Mouse (Mus musculus) neural tube, embryonic 12.5 days (tissue): ENCODE results near the gene Terf2. TPM values are rescaled to one million over a fixed set of nuclear protein-coding genes. Genes with fewer than 3 reads are reported as not detected.

Experiments
- ATAC-seq: fragments of 200-750 bp; cut with Nextera tagmentation; 2 replicates; pipeline ENCODE4 v1.8.0; 2017; ENCODE audit warnings: low read depth, mild to moderate bottlenecking, moderate TSS enrichment, moderate library complexity; ENCODE audit not compliant: low FRiP score
- H3K27ac ChIP-seq: fragments of 300-500 bp; sonication (generic); 2 replicates; pipeline ENCODE4 v1.5.1; 2016
- H3K27me3 ChIP-seq: fragments of 300-500 bp; sonication (generic); replicated peaks from 2 replicates; pipeline ENCODE4 v1.6.1; 2016; ENCODE audit warnings: mild to moderate bottlenecking
- H3K36me3 ChIP-seq: fragments of 300-500 bp; sonication (generic); 2 replicates; pipeline ENCODE4 v1.6.1; 2016; ENCODE audit warnings: mild to moderate bottlenecking
- H3K4me1 ChIP-seq: fragments of 300-500 bp; sonication (generic); 2 replicates; pipeline ENCODE4 v1.6.1; 2016
- H3K4me2 ChIP-seq: fragments of 300-500 bp; sonication (generic); replicated peaks from 2 replicates; pipeline ENCODE4 v1.6.1; 2016; ENCODE audit warnings: mild to moderate bottlenecking
- H3K4me3 ChIP-seq: fragments of 300-500 bp; sonication (generic); 2 replicates; pipeline ENCODE4 v1.5.1; 2016
- H3K9ac ChIP-seq: fragments of 300-500 bp; sonication (generic); 2 replicates; pipeline ENCODE4 v1.6.1; 2016; ENCODE audit warnings: mild to moderate bottlenecking
- H3K9me3 ChIP-seq: fragments of 300-500 bp; sonication (generic); 2 replicates; pipeline ENCODE4 v1.6.1; 2016; ENCODE audit warnings: mild to moderate bottlenecking
- WGBS: fragments of 180-500 bp; shearing (Covaris S2); methylation state at CpG from one replicate; pipeline ENCODE4 v1.1.7; 2016; 5-methylcytosine and 5-hydroxymethylcytosine counted together
- polyA plus RNA-seq: library from polyadenylated mRNA; unstranded; fragments of >200 nt; fragmentation: Nextera tagmentation; extraction: Ambion mirVana; gene quantifications from 2 replicates; pipeline ENCODE4 v1.2.1, GENCODE M21; 2016

The Terf2 gene
- 20.6 and 21.3 TPM in 2 replicates for polyA plus RNA-seq

GRCm38 (mm10) chr8:107096366-107097036 is at the start of gene Terf2:
Terf2 (minus strand) TSS chr8:107096547.
- Histone ChIP-seq H3K9me3 (no peaks in the 10 kb centered on the region), H3K4me2 (peak within 1 kb of the TSS; percentile 63), H3K4me3 (peak within 1 kb of the TSS; percentile 80), H3K27ac (peak within 1 kb of the TSS; percentile 62), H3K9ac (peak within 1 kb of the TSS; percentile 92), H3K4me1 (peaks cover 15% of the 10 kb centered on the region; the same call in 1 of the 2 replicates), H3K27me3 (no peaks in the 10 kb centered on the region), H3K36me3 (peaks cover 12% of the 10 kb centered on the region; the same call in 1 of the 2 replicates)
- WGBS, result 4% methylated on average over 39 of the region's 39 CpGs
- peak; percentile 95 for ATAC-seq

- H3K4me1 ChIP-seq, result peaks cover 7% of the 10 kb centered on the region; the same call in 1 of the 2 replicates
- H3K4me3 ChIP-seq, result no peak overlapping the region
- H3K27me3 ChIP-seq, result no peaks in the 10 kb centered on the region
- H3K27ac ChIP-seq, result no peak overlapping the region
- H3K36me3 ChIP-seq, result no peaks in the 10 kb centered on the region
- no peaks in the 10 kb centered on the region for H3K9me3 ChIP-seq
- H3K4me2 ChIP-seq, result no peak overlapping the region
- H3K9ac ChIP-seq, result no peak overlapping the region
- ATAC-seq, result no peak
- WGBS, result 49% methylated on average over 4 of the region's 4 CpGs
Measured at GRCm38 (mm10) chr8:107143501-107143900, 47.2 kb upstream of the Terf2 start.

GRCm38 (mm10) chr8:107142539-107142938 is 46.2 kb upstream of the Terf2 start:
- WGBS, result 90% methylated on average over 4 of the region's 4 CpGs

GRCm38 (mm10) chr8:107139704-107140470 is 43.5 kb upstream of the Terf2 start:
- Histone ChIP-seq H3K4me1 (peaks cover 7% of the 10 kb centered on the region; the same call in 1 of the 2 replicates), H3K9me3 (no peaks in the 10 kb centered on the region), H3K27ac (no peak overlapping the region), H3K4me2 (no peak overlapping the region), H3K9ac (no peak overlapping the region), H3K4me3 (no peak overlapping the region), H3K36me3 (no peaks in the 10 kb centered on the region), H3K27me3 (no peaks in the 10 kb centered on the region)
- no peak for ATAC-seq
- 43% methylated on average over 13 of the region's 13 CpGs for WGBS

More at GRCm38 (mm10) chr8:107142539-107142938, 46.2 kb upstream of the Terf2 start:
- Histone ChIP-seq H3K4me2 (no peak overlapping the region), H3K9me3 (no peaks in the 10 kb centered on the region), H3K27ac (no peak overlapping the region), H3K4me3 (no peak overlapping the region), H3K4me1 (peaks cover 7% of the 10 kb centered on the region; the same call in 1 of the 2 replicates), H3K9ac (no peak overlapping the region), H3K36me3 (no peaks in the 10 kb centered on the region), H3K27me3 (no peaks in the 10 kb centered on the region)
- no peak for ATAC-seq

- H3K27ac ChIP-seq, result no peak overlapping the region
- no peak overlapping the region for H3K4me3 ChIP-seq
- H3K36me3 ChIP-seq, result no peaks in the 10 kb centered on the region
- no peak overlapping the region for H3K4me2 ChIP-seq
- WGBS, result 94% methylated on average over 5 of the region's 5 CpGs
- H3K4me1 ChIP-seq, result peaks cover 7% of the 10 kb centered on the region; the same call in 1 of the 2 replicates
- H3K9ac ChIP-seq, result no peak overlapping the region
- no peak for ATAC-seq
- H3K9me3 ChIP-seq, result no peaks in the 10 kb centered on the region
- H3K27me3 ChIP-seq, result no peaks in the 10 kb centered on the region
Measured at GRCm38 (mm10) chr8:107138338-107138737, 42.0 kb upstream of the Terf2 start.

- H3K4me1 ChIP-seq, result peaks cover 7% of the 10 kb centered on the region; the same call in 1 of the 2 replicates
Measured at GRCm38 (mm10) chr8:107137591-107137990, 41.2 kb upstream of the Terf2 start.

GRCm38 (mm10) chr8:107136003-107136612 is 39.8 kb upstream of the Terf2 start:
- H3K36me3 ChIP-seq, result no peaks in the 10 kb centered on the region
- peaks cover 7% of the 10 kb centered on the region; the same call in 1 of the 2 replicates for H3K4me1 ChIP-seq
- no peaks in the 10 kb centered on the region for H3K27me3 ChIP-seq
- no peak overlapping the region for H3K27ac ChIP-seq
- H3K4me3 ChIP-seq, result no peak overlapping the region
- ATAC-seq, result no peak
- no peak overlapping the region for H3K9ac ChIP-seq
- WGBS, result 20% methylated on average over 8 of the region's 8 CpGs
- H3K4me2 ChIP-seq, result no peak overlapping the region
- no peaks in the 10 kb centered on the region for H3K9me3 ChIP-seq

More at GRCm38 (mm10) chr8:107137591-107137990, 41.2 kb upstream of the Terf2 start:
- 76% methylated on average over 6 of the region's 6 CpGs for WGBS
- Histone ChIP-seq H3K27me3 (no peaks in the 10 kb centered on the region), H3K4me3 (no peak overlapping the region), H3K9me3 (no peaks in the 10 kb centered on the region), H3K9ac (no peak overlapping the region), H3K27ac (no peak overlapping the region), H3K4me2 (no peak overlapping the region), H3K36me3 (no peaks in the 10 kb centered on the region)
- ATAC-seq, result no peak

- H3K4me1 ChIP-seq, result no peaks in the 10 kb centered on the region
- H3K36me3 ChIP-seq, result no peaks in the 10 kb centered on the region
- no peak overlapping the region for H3K27ac ChIP-seq
- no peaks in the 10 kb centered on the region for H3K27me3 ChIP-seq
- H3K4me2 ChIP-seq, result no peak overlapping the region
- ATAC-seq, result no peak
- WGBS, result 55% methylated on average over 6 of the region's 6 CpGs
- no peak overlapping the region for H3K4me3 ChIP-seq
- H3K9me3 ChIP-seq, result no peaks in the 10 kb centered on the region
- no peak overlapping the region for H3K9ac ChIP-seq
Measured at GRCm38 (mm10) chr8:107133881-107134280, 37.5 kb upstream of the Terf2 start.

- Histone ChIP-seq H3K9me3 (no peaks in the 10 kb centered on the region), H3K4me1 (no peaks in the 10 kb centered on the region), H3K27ac (no peak overlapping the region), H3K9ac (no peak overlapping the region), H3K4me3 (no peak overlapping the region), H3K36me3 (no peaks in the 10 kb centered on the region), H3K4me2 (no peak overlapping the region), H3K27me3 (no peaks in the 10 kb centered on the region)
- 85% methylated on average over 24 of the region's 24 CpGs for WGBS
- ATAC-seq, result no peak
Measured at GRCm38 (mm10) chr8:107132581-107133491, 36.5 kb upstream of the Terf2 start.

GRCm38 (mm10) chr8:107130028-107130427 is 33.7 kb upstream of the Terf2 start:
- H3K27ac ChIP-seq, result no peak overlapping the region
- 91% methylated on average over 6 of the region's 6 CpGs for WGBS
- no peak for ATAC-seq
- no peak overlapping the region for H3K9ac ChIP-seq
- no peak overlapping the region for H3K4me2 ChIP-seq
- H3K27me3 ChIP-seq, result no peaks in the 10 kb centered on the region
- H3K4me1 ChIP-seq, result no peaks in the 10 kb centered on the region
- no peaks in the 10 kb centered on the region for H3K9me3 ChIP-seq
- no peaks in the 10 kb centered on the region for H3K36me3 ChIP-seq
- H3K4me3 ChIP-seq, result no peak overlapping the region

- H3K36me3 ChIP-seq, result no peaks in the 10 kb centered on the region
- no peak for ATAC-seq
- H3K9me3 ChIP-seq, result no peaks in the 10 kb centered on the region
- no peak overlapping the region for H3K9ac ChIP-seq
- no peaks in the 10 kb centered on the region for H3K4me1 ChIP-seq
- H3K4me3 ChIP-seq, result no peak overlapping the region
- H3K4me2 ChIP-seq, result no peak overlapping the region
- no peaks in the 10 kb centered on the region for H3K27me3 ChIP-seq
- H3K27ac ChIP-seq, result no peak overlapping the region
- 50% methylated on average over 8 of the region's 8 CpGs for WGBS
Measured at GRCm38 (mm10) chr8:107129171-107130025, 33.1 kb upstream of the Terf2 start.
